Mouse (Mus musculus) T-helper 1 cell (primary cell): Measurements from ENCODE around the gene Derl3.

ENCODE experiments used
- in situ Hi-C: fragments of 300-600 bp; cut with MboI, MseI; formaldehyde crosslinking; loops from one replicate; pipeline ENCODE4 v1.15.1; 2025; ENCODE audit warnings: high pct_unique_total_duplicates

The Derl3 gene

DNA sequence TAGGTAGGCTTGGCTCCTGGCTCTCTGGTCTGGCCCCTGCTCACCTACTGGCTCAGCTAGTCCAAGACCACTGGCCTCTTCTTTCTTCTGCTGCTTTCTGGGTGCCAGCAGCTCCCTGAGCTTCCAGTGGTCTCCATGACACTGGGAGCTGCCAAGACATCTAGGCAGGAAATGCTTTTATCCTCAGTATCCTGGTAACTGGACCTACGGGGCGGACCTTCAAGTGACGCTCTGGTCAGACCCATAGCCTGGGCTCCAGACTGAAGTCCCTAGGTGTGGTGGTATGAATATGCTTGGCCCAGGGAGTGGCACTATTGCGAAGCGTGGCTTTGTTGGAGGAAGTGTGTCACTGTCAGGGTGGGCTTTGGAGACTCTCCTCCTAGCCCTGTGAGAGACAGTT, 47.3 kb downstream of the Derl3 start, which contains the start of gene Gm867:
TSS of gene Gm867 (minus strand) at position 153 of the 400 bp plus-strand sequence.
- in situ Hi-C loops = no loop called here

DNA sequence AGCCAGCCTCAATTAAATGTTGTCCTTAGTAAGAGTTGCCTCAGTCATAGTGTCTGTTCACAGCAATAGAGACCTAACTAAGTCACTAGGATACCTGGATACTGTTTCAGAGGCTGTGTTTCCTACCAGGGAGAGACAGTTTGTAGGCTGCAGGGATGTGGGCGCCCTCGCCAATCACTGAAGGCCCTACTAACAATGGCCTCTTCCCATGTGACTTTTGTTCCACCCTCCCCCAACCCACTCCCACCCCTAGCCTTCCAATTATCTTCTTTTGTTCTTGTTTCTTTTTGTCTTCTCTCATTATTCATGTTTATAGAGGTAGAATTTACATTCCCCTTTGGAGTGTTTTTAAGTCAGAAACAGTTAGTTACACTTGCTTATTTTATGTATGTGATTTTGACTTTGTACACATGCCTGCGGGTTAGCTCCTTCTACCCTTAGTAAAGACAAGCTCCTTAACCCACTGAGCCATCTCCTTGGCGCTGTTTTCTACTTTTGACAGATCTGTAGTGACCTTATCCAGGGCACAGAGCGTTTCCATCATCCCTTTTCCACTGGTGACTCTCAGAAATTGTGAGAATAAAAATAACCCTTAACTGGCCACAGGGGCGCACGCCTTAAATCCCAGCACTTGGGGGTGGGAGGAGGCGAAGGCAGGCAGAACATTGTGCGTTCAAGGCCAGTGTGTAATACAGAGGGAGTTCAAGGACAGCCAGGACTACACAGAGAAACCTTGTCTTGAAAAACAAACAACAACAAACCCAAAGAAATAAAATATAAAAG, 48.0 kb downstream of the Derl3 start:
- in situ Hi-C loops = no loop called here

DNA sequence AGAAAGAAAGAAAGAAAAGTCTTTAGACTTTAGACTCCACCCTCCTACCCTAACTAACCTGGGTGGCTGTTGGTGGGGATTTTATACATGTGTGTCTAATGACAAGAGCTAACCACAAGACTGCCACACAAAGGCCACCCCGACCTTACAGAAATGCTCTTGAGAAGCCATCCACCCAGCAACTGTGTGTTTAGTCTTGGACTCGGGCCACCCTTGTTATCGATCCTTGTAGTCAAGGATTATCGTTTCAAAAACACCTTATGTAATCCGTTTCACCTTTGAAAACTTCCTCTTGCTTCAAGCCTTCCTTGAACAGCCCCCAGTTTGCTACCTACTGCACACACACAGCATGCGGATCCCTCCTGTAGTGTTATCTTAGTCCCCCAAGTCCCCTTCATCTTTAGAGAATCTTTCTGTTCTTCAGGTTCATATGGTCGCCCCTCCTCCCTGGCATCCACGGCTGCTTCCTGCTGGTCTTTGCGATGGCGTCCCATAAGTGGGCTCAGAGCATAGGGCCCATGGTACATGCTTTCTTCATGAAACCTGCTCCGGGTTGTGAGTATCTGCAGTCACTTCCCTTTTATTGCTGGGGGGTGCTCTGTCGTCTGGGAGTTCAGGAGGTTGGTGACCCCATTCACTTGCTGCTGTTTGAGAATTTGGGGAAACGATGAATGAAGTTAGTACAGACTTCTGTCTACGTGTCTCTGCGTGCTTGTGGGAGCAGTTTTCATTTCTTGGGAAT, 49.7 kb downstream of the Derl3 start, which contains the start of gene Vpreb3:
TSS of gene Vpreb3 (plus strand) at position 322 of the 742 bp plus-strand sequence.
- in situ Hi-C loops = no loop called here

DNA sequence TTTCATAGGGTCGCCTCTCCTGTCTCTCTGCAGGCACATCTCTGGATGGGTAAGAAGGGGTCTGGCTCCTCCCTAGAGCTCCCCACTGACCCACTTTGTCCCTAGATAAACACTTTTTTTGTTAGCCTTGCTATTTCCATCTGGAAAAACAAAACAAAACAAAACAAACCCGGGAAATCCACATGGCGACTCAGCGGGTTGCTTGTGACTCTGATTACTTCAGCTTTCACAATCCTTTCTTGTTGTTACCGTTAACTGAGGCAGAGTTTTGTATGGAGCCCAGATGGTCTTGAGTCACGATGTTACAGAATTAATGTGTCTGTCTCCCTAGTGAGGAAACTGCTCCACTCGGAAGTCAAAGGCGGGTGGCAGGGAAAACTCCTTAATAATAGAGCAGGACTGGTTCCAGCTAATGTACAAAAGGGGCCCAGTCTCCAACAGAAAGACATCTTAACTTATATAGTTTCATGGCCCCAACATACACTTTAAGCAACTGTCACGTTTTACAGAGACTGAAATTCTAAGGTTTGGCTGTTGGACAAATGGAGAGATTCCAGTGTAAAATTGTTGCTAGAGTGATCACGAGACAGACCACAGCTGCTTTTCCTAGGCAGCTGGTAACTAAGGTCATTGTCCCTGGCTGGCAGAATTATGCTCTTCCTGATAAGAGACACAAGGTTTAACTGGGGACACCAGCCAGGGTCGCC, 51.0 kb downstream of the Derl3 start:
- in situ Hi-C loops = no loop called here

DNA sequence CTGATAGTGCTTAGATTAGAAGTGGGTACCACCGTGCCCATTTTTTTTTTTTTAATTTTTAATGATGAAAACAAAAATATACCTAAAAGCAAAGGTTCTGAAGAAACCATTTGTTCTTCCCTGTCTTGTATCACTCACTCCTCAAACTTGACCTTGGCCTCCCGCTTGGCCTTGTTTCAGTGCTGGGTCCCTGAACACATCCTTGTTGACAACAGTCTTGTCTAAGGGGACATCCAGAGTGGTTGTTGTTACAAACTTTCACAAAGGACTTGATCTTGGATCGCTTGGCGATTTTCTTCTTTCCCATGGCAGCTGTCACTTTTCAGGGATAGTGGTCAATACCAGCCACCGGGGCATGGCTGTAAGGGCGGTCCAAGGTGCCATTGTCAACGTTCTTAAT, 52.0 kb downstream of the Derl3 start:
- in situ Hi-C loops = no loop called here
